Mouse (Mus musculus): ENCODE data around the gene Chchd4.
"Not testable (repeated sequence)": the region's sequence is repeated elsewhere in the genome, so short reads cannot be mapped to it uniquely, and the experiment has no call there.

DNA sequence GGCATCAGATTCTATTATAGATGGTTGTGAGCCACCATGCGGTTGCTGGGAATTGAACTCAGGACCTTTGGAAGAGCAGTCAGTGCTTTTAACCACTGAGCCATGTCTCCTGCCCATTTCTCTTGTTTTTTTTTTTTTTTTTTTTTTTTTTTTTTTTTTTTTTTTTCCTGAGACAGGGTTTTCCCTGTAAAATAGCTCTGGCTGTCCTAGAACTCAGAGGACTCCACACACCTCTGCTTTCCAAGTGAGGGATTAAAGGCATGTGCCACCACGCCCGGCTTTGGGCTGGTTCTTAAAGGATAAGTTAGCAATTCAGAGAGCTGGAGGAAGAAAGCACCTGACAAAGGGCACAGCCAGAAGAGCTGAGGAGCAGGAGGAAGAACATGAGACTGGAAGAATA, 1.9 kb downstream of the Chchd4 start:
- TF ChIP-seq CTCF, POLR2A (IDR thresholded peaks at IDR 0.05; ENCODE audit: extremely low read depth, insufficient read depth, low read length): not testable (repeated sequence)
